Mouse (Mus musculus) embryonic facial prominence, embryonic 12.5 days (tissue): ENCODE measurements around the gene Il6ra. TPM values are rescaled to one million over a fixed set of nuclear protein-coding genes. Genes with fewer than 3 reads are reported as not detected.
"Not testable (repeated sequence)": the region's sequence is repeated elsewhere in the genome, so short reads cannot be mapped to it uniquely, and the experiment has no call there.

Experiments used
- ATAC-seq: fragments of 200-750 bp; cut with Nextera tagmentation; 2 replicates; pipeline ENCODE4 v1.8.0; 2017; ENCODE audit not compliant: insufficient number of reproducible peaks, insufficient read depth, low FRiP score, low TSS enrichment
- H3K27ac ChIP-seq: fragments of 300-500 bp; sonication (generic); 2 replicates; pipeline ENCODE4 v1.5.1; 2016; ENCODE audit warnings: mild to moderate bottlenecking
- H3K27me3 ChIP-seq: fragments of 300-500 bp; sonication (generic); 2 replicates; pipeline ENCODE4 v1.6.1; 2016; ENCODE audit warnings: mild to moderate bottlenecking, moderate library complexity
- H3K36me3 ChIP-seq: fragments of 300-500 bp; sonication (generic); 2 replicates; pipeline ENCODE4 v1.6.1; 2016; ENCODE audit warnings: mild to moderate bottlenecking
- H3K4me1 ChIP-seq: fragments of 300-500 bp; sonication (generic); 2 replicates; pipeline ENCODE4 v1.6.1; 2016
- H3K4me2 ChIP-seq: fragments of 300-500 bp; sonication (generic); replicated peaks from 2 replicates; pipeline ENCODE4 v1.6.1; 2016; ENCODE audit warnings: mild to moderate bottlenecking, moderate library complexity
- H3K4me3 ChIP-seq: fragments of 300-500 bp; sonication (generic); 2 replicates; pipeline ENCODE4 v1.5.1; 2016; ENCODE audit warnings: mild to moderate bottlenecking
- H3K9ac ChIP-seq: fragments of 300-500 bp; sonication (generic); 2 replicates; pipeline ENCODE4 v1.6.1; 2016; ENCODE audit warnings: mild to moderate bottlenecking, moderate library complexity
- H3K9me3 ChIP-seq: fragments of 300-500 bp; sonication (generic); 2 replicates; pipeline ENCODE4 v1.6.1; 2016; ENCODE audit warnings: mild to moderate bottlenecking, moderate library complexity
- WGBS: fragments of 180-500 bp; shearing (Covaris S2); methylation state at CpG from one replicate; pipeline ENCODE4 v1.1.7; 2016; 5-methylcytosine and 5-hydroxymethylcytosine counted together
- polyA plus RNA-seq: library from polyadenylated mRNA; unstranded; fragments of >200 nt; fragmentation: Nextera tagmentation; extraction: Ambion mirVana; gene quantifications from 2 replicates; pipeline ENCODE4 v1.2.1, GENCODE M21; 2016

The Il6ra gene
- polyA plus RNA-seq, 1 experiment from 2014 or later = 0.79 TPM

GRCm38 (mm10) chr3:89872209-89872608 is 40.8 kb downstream of the Il6ra start:
- Histone ChIP-seq H3K27ac (no peak overlapping the region), H3K36me3 (no peaks in the 10 kb centered on the region), H3K9me3 (no peaks in the 10 kb centered on the region), H3K27me3 (no peaks in the 10 kb centered on the region), H3K9ac (no peak overlapping the region), H3K4me2 (no peak overlapping the region), H3K4me3 (no peak overlapping the region), H3K4me1 (peaks cover 15% of the 10 kb centered on the region)
- WGBS = 73% methylated on average over 7 of the region's 7 CpGs
- ATAC-seq = no peak

GRCm38 (mm10) chr3:89871339-89871914 is 41.6 kb downstream of the Il6ra start:
- 73% methylated on average over 8 of the region's 8 CpGs for WGBS
- Histone ChIP-seq H3K36me3 (no peaks in the 10 kb centered on the region), H3K4me2 (no peak overlapping the region), H3K27ac (no peak overlapping the region), H3K4me3 (no peak overlapping the region), H3K27me3 (no peaks in the 10 kb centered on the region), H3K9me3 (no peaks in the 10 kb centered on the region), H3K4me1 (peaks cover 15% of the 10 kb centered on the region), H3K9ac (no peak overlapping the region)
- no peak for ATAC-seq

GRCm38 (mm10) chr3:89870472-89871271 is 42.3 kb downstream of the Il6ra start:
- WGBS = 59% methylated on average over 22 of the region's 22 CpGs
- Histone ChIP-seq H3K4me1 (peaks cover 15% of the 10 kb centered on the region), H3K27ac (no peak overlapping the region), H3K4me3 (no peak overlapping the region), H3K36me3 (no peaks in the 10 kb centered on the region), H3K27me3 (no peaks in the 10 kb centered on the region), H3K9me3 (no peaks in the 10 kb centered on the region), H3K9ac (no peak overlapping the region), H3K4me2 (no peak overlapping the region)
- no peak for ATAC-seq

GRCm38 (mm10) chr3:89869556-89869955 is 43.4 kb downstream of the Il6ra start:
- ATAC-seq = no peak
- no peak overlapping the region for H3K4me3 ChIP-seq
- H3K4me1 ChIP-seq = peaks cover 19% of the 10 kb centered on the region
- no peak overlapping the region for H3K27ac ChIP-seq
- H3K9me3 ChIP-seq = no peaks in the 10 kb centered on the region
- H3K9ac ChIP-seq = no peak overlapping the region
- H3K27me3 ChIP-seq = no peaks in the 10 kb centered on the region
- H3K36me3 ChIP-seq = no peaks in the 10 kb centered on the region
- H3K4me2 ChIP-seq = no peak overlapping the region
- WGBS = 63% methylated on average over 9 of the region's 9 CpGs

GRCm38 (mm10) chr3:89868956-89869355 is 44.0 kb downstream of the Il6ra start:
- H3K4me1 ChIP-seq = peaks cover 19% of the 10 kb centered on the region
- no peak overlapping the region for H3K4me2 ChIP-seq
- H3K27ac ChIP-seq = no peak overlapping the region
- H3K9me3 ChIP-seq = no peaks in the 10 kb centered on the region
- H3K27me3 ChIP-seq = no peaks in the 10 kb centered on the region
- H3K4me3 ChIP-seq = no peak overlapping the region
- no peak for ATAC-seq
- H3K36me3 ChIP-seq = no peaks in the 10 kb centered on the region
- no peak overlapping the region for H3K9ac ChIP-seq
- 55% methylated on average over 9 of the region's 9 CpGs for WGBS

GRCm38 (mm10) chr3:89868357-89868756 is 44.6 kb downstream of the Il6ra start:
- Histone ChIP-seq H3K4me1 (peaks cover 19% of the 10 kb centered on the region), H3K9ac (no peak overlapping the region), H3K27ac (no peak overlapping the region), H3K4me2 (no peak overlapping the region), H3K4me3 (no peak overlapping the region), H3K27me3 (no peaks in the 10 kb centered on the region), H3K9me3 (no peaks in the 10 kb centered on the region), H3K36me3 (no peaks in the 10 kb centered on the region)
- WGBS = 33% methylated on average over 7 of the region's 7 CpGs
- ATAC-seq = no peak

GRCm38 (mm10) chr3:89867651-89868050 is 45.3 kb downstream of the Il6ra start:
- no peaks in the 10 kb centered on the region for H3K9me3 ChIP-seq
- peaks cover 19% of the 10 kb centered on the region for H3K4me1 ChIP-seq
- no peak overlapping the region for H3K27ac ChIP-seq
- no peak overlapping the region for H3K4me3 ChIP-seq
- H3K4me2 ChIP-seq = no peak overlapping the region
- H3K36me3 ChIP-seq = no peaks in the 10 kb centered on the region
- no peak for ATAC-seq
- H3K27me3 ChIP-seq = no peaks in the 10 kb centered on the region
- no peak overlapping the region for H3K9ac ChIP-seq
- WGBS = 57% methylated on average over 3 of the region's 4 CpGs

- 81% methylated on average over 4 of the region's 4 CpGs for WGBS
- no peak overlapping the region for H3K9ac ChIP-seq
- no peak for ATAC-seq
- no peak overlapping the region for H3K27ac ChIP-seq
- H3K9me3 ChIP-seq = no peaks in the 10 kb centered on the region
- no peak overlapping the region for H3K4me2 ChIP-seq
- no peaks in the 10 kb centered on the region for H3K36me3 ChIP-seq
- no peak overlapping the region for H3K4me3 ChIP-seq
- no peaks in the 10 kb centered on the region for H3K27me3 ChIP-seq
- peaks cover 21% of the 10 kb centered on the region for H3K4me1 ChIP-seq
These were observed 47.2 kb downstream of the Il6ra start for GRCm38 (mm10) chr3:89865764-89866163.

GRCm38 (mm10) chr3:89865020-89865419 is 48.0 kb downstream of the Il6ra start:
- no peak for ATAC-seq
- H3K9ac ChIP-seq = no peak overlapping the region
- 65% methylated on average over 6 of the region's 6 CpGs for WGBS

GRCm38 (mm10) chr3:89863716-89864509 is 49.1 kb downstream of the Il6ra start:
- no peak overlapping the region for H3K27ac ChIP-seq
- H3K4me3 ChIP-seq = no peak overlapping the region
- no peak overlapping the region for H3K9ac ChIP-seq
- no peak for ATAC-seq
- no peaks in the 10 kb centered on the region for H3K9me3 ChIP-seq
- 84% methylated on average over 9 of the region's 9 CpGs for WGBS
- H3K4me1 ChIP-seq = peaks cover 16% of the 10 kb centered on the region
- H3K4me2 ChIP-seq = no peak overlapping the region
- H3K36me3 ChIP-seq = no peaks in the 10 kb centered on the region
- H3K27me3 ChIP-seq = no peaks in the 10 kb centered on the region

More at GRCm38 (mm10) chr3:89865020-89865419, 48.0 kb downstream of the Il6ra start:
- H3K4me1 ChIP-seq = peaks cover 16% of the 10 kb centered on the region
- H3K27me3 ChIP-seq = no peaks in the 10 kb centered on the region
- H3K4me3 ChIP-seq = no peak overlapping the region
- no peaks in the 10 kb centered on the region for H3K9me3 ChIP-seq
- H3K4me2 ChIP-seq = no peak overlapping the region
- no peaks in the 10 kb centered on the region for H3K36me3 ChIP-seq
- H3K27ac ChIP-seq = no peak overlapping the region

- H3K4me2 ChIP-seq, H3K27ac ChIP-seq, H3K9ac ChIP-seq, H3K4me3 ChIP-seq, H3K9me3 ChIP-seq, H3K36me3 ChIP-seq, H3K27me3 ChIP-seq, ATAC-seq: not testable (repeated sequence)
- H3K4me1 ChIP-seq = peaks cover 13% of the 10 kb centered on the region
- WGBS = 82% methylated on average over 3 of the region's 3 CpGs
These were observed 49.7 kb downstream of the Il6ra start for GRCm38 (mm10) chr3:89863276-89863675.
